Mouse (Mus musculus): ENCODE results near the gene Mrps36. TPM values are rescaled to one million over a fixed set of nuclear protein-coding genes. Genes with fewer than 3 reads are reported as not detected.
A peak's percentile ranks its signal among the peaks of the same experiment; 100 is the strongest.
"Not testable (repeated sequence)": the region's sequence is repeated elsewhere in the genome, so short reads cannot be mapped to it uniquely, and the experiment has no call there.

The Mrps36 gene
- total RNA-seq, 2 experiments from 2014 or later = 73.2 to 102 TPM

DNA sequence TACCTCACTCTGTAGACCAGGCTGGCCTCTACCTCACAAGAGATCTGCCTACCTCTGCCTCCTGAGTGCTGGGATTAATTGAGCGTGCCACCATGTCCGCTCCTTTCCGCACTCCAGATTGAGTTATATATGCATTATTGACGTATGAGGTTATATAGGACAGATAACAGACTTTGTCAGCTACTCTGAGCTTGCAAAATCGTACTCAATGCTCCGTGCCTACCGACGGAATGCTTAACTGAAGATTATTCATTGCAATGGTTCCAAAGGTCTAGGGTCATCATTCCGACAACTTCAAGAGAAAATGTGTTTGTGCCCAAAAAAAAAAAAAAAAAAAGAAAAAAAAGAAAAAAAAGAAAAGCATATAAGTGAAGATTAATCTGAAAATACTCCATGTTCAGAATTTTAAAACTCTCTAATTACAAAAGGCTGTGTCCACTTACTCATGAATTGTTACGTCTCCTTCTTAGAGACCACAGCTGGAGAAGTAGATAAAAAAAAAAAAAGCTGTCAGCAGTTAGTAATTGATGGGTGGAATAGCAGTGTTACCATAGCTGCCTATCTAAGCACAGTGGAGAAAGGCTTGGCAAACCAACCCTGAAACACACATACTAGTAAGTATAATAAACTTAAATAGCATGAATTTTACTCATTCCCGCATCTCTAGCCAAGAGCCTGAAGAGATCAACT, 968 bp downstream of the Mrps36 start:
- peak; percentile 16 for ATAC-seq (replicated peaks; ENCODE audit: poor library complexity, severe bottlenecking)

DNA sequence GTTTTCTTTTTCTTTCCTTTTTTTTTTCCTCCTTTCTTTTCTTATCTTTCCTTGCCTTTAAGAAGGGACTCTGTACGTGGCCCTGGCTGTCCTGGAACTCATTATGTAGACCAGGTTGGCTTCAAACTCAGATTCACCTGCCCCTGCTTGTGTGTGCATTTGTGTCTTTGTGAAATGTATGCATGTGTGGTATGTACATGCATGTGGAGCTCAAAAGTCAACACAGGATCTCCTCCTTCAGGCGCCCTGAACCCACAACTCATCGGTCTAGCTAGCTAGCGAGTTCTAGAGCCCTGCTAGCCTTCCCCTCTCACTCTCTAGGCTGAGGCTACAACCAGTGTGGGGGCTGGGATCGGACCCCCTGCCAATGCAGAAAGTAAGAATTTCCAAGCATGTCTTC, 1.6 kb downstream of the Mrps36 start:
- ATAC-seq (replicated peaks; ENCODE audit: poor library complexity, severe bottlenecking) = no peak

DNA sequence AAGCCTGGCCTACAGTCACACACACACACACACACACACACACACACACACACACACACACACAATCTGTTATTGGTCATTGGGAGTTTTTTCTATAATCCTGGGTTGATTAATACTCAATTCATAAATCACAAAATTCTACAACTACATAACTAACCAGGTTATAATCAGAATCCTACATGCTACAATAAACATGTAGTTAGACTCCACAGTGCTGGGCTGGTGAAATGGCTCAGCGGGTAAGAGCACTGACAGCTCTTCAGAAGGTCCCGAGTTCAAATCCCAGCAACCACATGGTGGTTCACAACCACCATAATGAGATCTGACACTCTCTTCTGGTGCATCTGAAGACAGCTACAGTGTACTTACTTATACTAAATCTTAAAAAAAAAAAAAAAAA, 11.7 kb downstream of the Mrps36 start:
- no peak for ATAC-seq (replicated peaks; ENCODE audit: poor library complexity, severe bottlenecking)

DNA sequence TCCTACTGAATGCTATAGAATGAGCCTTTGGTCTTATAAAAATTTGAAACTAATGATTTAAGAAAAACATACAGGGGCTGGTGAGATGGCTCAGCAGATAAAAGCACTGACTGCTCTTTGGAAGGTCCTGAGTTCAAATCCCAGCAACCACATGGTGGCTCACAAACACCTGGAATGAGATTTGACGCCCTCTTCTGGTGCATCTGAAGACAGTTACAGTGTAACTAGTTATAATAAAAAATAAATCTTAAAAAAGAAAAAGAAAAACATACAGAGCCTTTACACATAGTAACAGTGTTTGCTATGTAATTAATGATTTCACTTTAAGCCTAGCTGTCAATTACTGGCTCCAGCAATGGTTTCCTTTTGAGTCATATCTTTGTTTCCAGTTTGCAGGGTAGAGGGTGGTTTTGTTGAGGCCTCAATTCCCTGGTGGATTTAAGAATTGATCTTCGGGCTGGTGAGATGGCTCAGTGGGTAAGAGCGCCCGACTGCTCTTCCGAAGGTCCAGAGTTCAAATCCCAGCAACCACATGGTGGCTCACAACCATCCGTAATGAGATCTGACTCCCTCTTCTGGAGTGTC, 12.9 kb downstream of the Mrps36 start:
- ATAC-seq (replicated peaks; ENCODE audit: poor library complexity, severe bottlenecking) = not testable (repeated sequence)

DNA sequence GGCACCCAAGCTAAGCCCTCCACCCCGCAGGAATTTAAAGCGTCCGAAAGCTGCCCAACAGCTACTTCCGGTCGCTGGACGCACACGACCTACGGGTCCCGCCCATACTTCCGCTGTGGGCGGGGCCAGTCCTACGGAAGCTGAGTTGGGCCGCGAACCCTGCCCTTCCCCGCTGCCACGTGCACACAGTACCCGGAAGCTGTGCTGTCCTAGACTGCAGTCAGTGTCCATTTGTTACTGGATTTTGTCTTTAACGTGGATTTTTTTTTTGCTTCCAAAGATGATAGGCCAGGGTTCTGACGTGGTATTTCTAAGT, 13.6 kb downstream of the Mrps36 start, which contains the start of gene Cdk7:
Gene Cdk7 (minus strand): TSS at position 79 of the 316 bp plus-strand sequence.
- peak; percentile 99 for ATAC-seq (replicated peaks; ENCODE audit: poor library complexity, severe bottlenecking)

DNA sequence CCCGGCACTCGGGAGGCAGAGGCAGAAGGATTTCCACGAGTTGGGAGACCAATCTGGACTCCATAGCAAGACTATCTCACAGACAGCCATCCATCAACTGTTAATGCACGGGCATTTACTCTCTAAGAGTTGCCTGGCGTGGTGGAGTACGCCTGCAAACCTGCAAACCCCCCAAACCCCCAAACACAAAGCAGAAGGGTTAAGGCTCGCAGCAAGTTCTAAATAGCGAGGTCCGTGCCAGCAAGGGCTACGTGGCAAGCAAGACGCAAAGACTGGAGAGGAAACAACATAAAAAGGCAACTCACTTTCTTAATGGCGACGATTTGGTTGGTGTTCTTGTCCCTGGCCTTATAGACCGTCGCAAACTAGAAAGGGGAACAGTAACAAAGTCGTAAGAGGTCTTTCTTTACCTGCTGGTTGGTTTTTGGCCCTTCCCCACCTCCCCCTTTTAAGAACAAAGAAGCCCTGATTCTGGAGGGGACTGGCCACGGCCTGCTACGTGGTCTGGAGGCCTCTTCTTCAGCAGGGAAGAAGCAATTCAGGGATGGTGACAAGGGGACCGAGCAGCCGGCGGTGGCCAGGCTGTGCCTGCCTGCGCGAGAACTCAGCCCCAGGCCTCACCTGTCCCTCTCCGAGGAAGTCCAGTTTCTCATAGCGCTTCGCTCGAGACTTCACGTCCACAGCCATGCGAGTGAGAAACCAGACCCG, 14.2 kb downstream of the Mrps36 start:
- peak; percentile 60 for ATAC-seq (replicated peaks; ENCODE audit: poor library complexity, severe bottlenecking)

DNA sequence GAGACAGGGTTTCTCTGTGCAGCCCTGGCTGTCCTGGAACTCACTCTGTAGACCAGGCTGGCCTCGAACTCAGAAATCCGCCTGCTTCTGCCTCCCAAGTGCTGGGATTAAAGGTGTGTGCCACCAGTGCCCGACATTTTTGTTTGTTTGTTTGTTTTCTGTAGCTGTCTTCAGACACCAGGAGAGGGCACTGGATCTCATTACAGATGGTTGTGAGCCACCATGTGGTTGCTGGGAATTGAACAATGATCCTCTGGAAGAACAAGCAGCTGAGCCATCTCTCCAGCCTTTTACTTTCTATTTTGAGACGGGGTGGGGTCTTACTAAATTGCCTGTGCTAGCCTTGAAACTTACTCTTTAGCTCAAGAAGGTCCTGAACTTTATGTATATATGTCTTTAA, 15.9 kb downstream of the Mrps36 start:
- not testable (repeated sequence) for ATAC-seq (replicated peaks; ENCODE audit: poor library complexity, severe bottlenecking)

DNA sequence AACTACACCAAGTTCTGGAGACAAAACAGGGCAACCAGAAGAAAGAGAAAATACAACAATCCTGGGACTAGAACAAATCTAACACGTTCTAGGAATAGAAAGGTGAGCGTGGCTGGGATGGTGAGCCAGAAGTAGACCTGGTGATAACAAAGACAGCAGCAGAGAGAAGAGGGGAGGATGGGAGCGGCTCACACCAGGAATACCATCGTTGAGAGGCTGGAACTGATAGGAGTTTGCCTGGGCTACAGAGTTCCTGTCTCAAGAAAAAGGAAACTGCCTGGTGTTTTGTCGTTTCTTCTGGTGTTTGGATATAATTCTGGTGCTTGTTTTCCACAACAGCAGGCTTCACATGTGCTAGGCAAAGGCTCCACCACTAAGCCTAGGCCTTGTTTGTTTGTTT, 16.4 kb downstream of the Mrps36 start:
- no peak for ATAC-seq (replicated peaks; ENCODE audit: poor library complexity, severe bottlenecking)

DNA sequence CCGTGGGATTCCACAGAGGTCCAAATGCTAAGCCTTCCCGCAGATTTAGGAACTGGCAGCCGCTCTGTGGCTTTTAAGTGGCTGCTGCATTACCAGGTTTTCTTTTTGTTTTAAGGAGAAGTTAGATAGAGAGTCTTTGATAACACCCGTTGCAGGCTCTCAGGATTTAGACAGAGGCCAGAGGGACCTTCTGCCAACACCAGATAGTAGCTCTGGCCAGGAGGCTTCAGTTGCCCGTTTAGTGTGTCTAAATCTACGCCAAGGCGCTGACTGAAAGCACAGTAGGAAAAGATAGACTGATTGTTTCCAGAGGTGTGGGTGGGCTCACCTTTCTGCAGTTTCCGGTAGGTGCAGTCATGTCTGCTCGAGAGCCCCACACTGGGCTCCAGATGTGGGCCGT, 19.3 kb downstream of the Mrps36 start:
- no peak for ATAC-seq (replicated peaks; ENCODE audit: poor library complexity, severe bottlenecking)

DNA sequence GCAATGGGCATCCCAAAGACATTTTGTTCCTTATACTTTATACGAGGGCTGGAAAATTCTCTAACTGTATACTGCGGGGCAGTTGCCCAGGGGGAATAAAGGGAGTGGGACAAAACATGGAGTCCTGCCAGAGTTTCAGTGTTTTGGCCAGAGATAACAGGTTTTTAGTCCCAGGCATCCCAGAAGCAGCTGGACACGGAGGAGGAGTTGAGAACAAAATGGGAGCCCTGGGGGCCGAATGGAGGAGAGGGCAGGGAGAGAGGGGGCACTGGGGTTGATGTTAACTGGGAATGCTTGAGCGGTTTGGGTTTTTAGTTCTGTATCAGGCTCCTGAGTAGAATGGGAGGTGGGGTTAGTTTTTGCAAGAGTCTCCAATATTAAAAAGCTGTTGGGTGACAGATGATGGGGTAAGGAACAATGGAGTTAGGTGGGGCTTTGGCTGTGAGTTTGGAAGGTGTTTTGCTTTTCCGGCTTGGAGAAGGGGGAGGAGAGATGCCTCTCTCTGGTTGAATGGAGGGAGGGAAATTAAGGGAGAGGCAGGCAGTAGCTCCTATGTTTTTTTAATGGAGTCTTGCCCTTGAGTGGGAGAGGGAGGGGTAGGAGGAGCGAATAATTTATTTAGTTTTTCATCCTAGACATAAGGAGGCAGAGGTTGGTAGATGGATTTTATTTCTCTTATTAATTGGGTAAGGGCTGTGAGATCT, 20.3 kb downstream of the Mrps36 start:
- no peak for ATAC-seq (replicated peaks; ENCODE audit: poor library complexity, severe bottlenecking)

DNA sequence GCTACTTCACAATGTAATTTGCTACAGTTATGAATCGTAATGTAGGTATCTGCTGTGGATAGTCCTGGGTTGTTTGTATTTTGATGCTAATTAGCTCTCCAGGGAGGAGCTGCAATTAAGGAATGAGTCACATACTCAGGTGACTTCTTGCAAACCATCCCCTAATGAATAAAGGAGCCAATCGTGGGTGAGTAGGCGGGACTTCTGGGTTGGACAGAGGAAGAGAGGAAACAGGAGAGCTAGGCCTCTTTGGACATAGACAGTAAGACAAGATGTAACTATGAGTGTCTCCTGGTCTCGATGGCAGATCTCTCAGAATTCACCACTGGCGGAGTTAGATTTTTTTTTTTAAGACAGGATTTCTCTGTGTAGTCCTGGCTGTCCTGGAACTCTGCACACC, 22.8 kb downstream of the Mrps36 start:
- no peak for ATAC-seq (replicated peaks; ENCODE audit: poor library complexity, severe bottlenecking)

DNA sequence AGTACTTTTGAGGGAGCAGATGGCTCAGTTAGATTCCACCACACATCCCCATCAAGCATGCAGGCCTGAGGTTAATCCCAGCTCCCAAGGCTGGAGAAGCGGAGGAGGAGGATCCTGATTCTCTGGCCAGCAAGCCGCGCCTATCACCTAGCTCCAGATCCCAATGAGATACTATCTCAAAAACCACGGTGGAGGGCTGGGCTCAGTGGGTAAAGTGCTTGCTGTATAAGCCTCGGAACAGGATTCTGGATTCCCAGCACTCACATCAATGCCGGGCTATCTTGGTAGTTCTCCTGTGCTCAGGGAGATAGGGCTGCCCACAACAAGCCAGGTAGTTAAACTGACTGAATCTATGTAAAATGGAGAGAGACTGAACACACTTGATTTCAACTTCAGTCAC, 29.0 kb downstream of the Mrps36 start:
- ATAC-seq (replicated peaks; ENCODE audit: poor library complexity, severe bottlenecking) = no peak

DNA sequence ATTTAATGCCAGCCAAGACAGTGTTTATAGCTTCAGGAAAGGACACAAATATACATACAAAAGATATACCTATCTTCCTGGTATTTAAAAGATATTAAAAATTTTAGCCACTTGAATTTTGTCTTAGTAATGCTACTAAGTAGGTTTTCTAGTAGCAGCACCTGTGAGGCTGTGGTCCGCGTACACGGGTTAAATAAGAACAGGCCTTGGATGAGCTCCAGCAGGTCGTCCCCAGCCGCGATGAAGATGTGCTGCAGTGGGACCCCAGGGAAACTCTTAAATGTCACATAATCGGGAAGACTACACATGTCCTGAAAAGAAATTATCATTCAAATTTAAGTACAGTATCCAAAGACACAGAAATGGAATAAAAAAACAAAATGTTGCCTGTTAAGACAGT, 38.3 kb downstream of the Mrps36 start:
- ATAC-seq (replicated peaks; ENCODE audit: poor library complexity, severe bottlenecking) = no peak

DNA sequence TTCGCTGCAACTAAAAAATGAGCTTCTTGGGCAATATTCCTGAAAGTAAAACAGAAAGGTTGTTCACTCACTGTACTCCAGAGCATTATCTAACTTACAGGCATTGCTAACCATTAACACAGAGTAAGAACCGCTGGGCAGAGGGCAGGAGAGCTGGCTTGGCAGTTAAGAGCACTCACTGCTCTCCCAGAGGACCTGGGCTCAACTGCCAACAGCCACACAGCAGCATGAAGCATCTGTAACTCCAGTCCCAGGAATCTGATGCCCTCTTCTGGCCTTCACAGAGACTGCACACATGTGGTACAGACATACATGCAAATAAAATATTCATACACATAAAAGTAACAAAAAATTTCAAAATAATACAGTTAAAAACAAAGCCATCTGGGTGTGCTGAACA, 41.0 kb downstream of the Mrps36 start:
- 0 out of 2 replicates have a peak, but pooled peaks have one; percentile 25 for ATAC-seq (replicated peaks; ENCODE audit: poor library complexity, severe bottlenecking)

DNA sequence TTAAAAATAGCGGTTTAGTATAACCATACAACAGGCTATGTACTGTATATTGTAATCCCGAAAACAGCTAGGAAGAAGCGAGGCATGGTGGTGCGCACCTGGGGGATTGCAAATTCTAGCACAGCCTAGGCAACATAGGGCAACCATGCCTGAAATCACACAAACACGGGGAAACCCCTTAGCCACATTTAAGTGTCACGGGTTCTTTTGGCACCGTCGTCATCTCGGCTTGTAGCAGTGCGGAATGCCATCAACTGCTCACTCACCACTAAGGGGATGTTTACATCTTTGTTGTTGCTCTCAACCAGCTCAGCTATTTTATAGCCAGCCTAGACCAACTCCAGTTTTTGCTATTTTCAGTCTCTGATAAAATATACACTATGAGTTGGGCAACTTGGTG, 45.6 kb downstream of the Mrps36 start:
- ATAC-seq (replicated peaks; ENCODE audit: poor library complexity, severe bottlenecking) = no peak

DNA sequence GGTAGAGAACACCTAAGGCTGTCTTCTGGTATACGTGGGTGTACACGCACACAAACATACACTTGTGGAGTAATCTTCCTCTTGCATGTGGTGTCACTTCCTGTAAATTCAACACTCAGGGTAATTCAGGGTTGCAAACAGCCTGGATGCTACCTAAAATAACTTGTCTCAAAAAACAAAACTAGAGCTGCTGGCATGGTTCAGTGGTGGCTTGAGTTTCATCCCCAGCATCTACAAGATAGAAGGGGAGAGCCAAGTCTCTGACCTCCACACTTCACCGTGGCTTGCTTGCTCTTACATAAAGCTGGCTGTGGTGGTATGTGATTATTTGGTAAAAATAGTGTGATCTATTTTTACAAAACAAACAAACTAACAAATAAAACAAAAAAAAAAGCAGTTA, 46.9 kb downstream of the Mrps36 start:
- peak; percentile 48; the same call in 1 of the 2 replicates for ATAC-seq (replicated peaks; ENCODE audit: poor library complexity, severe bottlenecking)

DNA sequence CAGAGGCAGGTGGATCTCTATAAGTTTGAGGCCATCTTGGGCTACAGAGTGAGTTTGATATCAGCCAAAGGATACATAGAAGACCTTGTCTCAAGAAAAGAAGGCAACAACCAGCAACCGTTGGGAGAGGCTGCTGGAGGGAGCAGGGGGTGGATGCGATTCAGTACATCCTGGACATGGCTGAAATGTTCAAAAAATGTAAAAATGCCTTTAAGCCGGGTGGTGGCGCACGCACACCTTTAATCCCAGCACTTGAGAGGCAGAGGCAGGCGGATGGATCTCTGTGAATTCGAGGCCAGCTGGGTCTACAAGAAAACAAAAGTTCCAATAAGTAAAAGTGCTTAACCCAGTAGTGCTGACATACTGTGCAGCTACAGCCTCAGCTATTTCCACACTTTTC, 56.9 kb downstream of the Mrps36 start:
- ATAC-seq (replicated peaks; ENCODE audit: poor library complexity, severe bottlenecking) = no peak

All from granulocyte monocyte progenitor cell, adult 5-6 weeks (primary cell).